Mouse (Mus musculus) thymus, adult 2 months (tissue): ENCODE measurements around the gene Iqca.

Experiments used
- CTCF ChIP-seq: fragments of 200-500 bp; IDR thresholded peaks from 2 replicates; pipeline ENCODE4 v1.5.1; 2012; ENCODE audit warnings: mild to moderate bottlenecking, control low read depth, low read length, moderate library complexity, borderline replicate concordance; ENCODE audit not compliant: control insufficient read depth, poor library complexity, insufficient read depth; ENCODE audit errors: extremely low read depth
- POLR2A ChIP-seq: fragments of 200-500 bp; IDR thresholded peaks from 2 replicates; pipeline ENCODE4 v1.6.1; 2012; ENCODE audit warnings: mild to moderate bottlenecking, low read length, control low read depth, moderate library complexity; ENCODE audit not compliant: control insufficient read depth, poor library complexity, insufficient read depth; ENCODE audit errors: extremely low read depth

DNA sequence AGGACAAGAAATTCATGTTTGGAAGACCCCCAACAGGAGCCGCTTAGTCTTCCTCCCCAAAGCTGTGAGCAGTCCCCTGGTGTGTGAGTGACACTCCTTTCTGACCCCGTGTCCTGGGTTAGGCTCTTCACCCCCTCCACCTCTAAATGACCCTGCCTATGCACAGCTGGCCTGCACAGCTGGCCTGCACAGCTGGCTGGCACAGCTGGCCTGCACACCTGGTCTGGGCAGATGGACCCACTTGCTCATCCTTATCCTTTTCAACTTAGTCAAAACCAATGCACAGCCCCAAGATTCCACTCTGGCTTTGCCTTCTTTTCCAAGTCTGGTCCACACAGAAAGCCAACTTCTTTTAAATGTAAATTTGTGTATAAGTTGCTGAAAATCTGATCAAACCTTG lies 154.5 kb downstream of the Iqca start:
- no peak for TF ChIP-seq CTCF
- no peak for TF ChIP-seq POLR2A
